Mouse (Mus musculus) thymus, adult 18-20 months (tissue): ENCODE measurements around the gene Tom1l2.

Experiments
- DNase-seq, 2 experiments: peaks; one replicate each; pipeline ENCODE4 v3.0.0; 2022; ENCODE audit warnings: mixed read lengths in 2 of 2

Tom1l2 gene

GRCm38 (mm10) chr11:60352559-60353411 lies at the start of gene Tom1l2, which contains the start of gene Drc3:
Gene Tom1l2, minus strand, starts transcription at chr11:60352905.
Gene Drc3, plus strand, starts transcription at chr11:60353329.
- peak; percentile 98 for DNase-seq

- DNase-seq, result no peak
Observed at GRCm38 (mm10) chr11:60397172-60397571, 44.5 kb upstream of the Tom1l2 start.

GRCm38 (mm10) chr11:60396546-60396945 lies 43.8 kb upstream of the Tom1l2 start:
- no peak for DNase-seq

GRCm38 (mm10) chr11:60391346-60391745 lies 38.6 kb upstream of the Tom1l2 start:
- DNase-seq, result no peak

GRCm38 (mm10) chr11:60387944-60388343 lies 35.2 kb upstream of the Tom1l2 start:
- no peak for DNase-seq

- no peak for DNase-seq
Observed at GRCm38 (mm10) chr11:60385946-60386345, 33.2 kb upstream of the Tom1l2 start.

GRCm38 (mm10) chr11:60384762-60385421 lies 32.2 kb upstream of the Tom1l2 start:
- DNase-seq, result no peak

GRCm38 (mm10) chr11:60383518-60383917 lies 30.8 kb upstream of the Tom1l2 start:
- DNase-seq, result no peak

GRCm38 (mm10) chr11:60374481-60374880 lies 21.8 kb upstream of the Tom1l2 start:
- DNase-seq, result no peak

- DNase-seq, result no peak
Observed at GRCm38 (mm10) chr11:60370431-60370830, 17.7 kb upstream of the Tom1l2 start.

GRCm38 (mm10) chr11:60369448-60369847 lies 16.7 kb upstream of the Tom1l2 start:
- DNase-seq, result no peak

GRCm38 (mm10) chr11:60368909-60369308 lies 16.2 kb upstream of the Tom1l2 start:
- no peak for DNase-seq

- DNase-seq, result no peak
Observed at GRCm38 (mm10) chr11:60367256-60367655, 14.6 kb upstream of the Tom1l2 start.

GRCm38 (mm10) chr11:60366239-60367019 lies 13.7 kb upstream of the Tom1l2 start:
- DNase-seq, result no peak

- DNase-seq, result no peak
Observed at GRCm38 (mm10) chr11:60360631-60361201, 8.0 kb upstream of the Tom1l2 start.

GRCm38 (mm10) chr11:60359936-60360335 lies 7.2 kb upstream of the Tom1l2 start:
- no peak for DNase-seq

- DNase-seq, result no peak
Observed at GRCm38 (mm10) chr11:60359138-60359537, 6.4 kb upstream of the Tom1l2 start.

- DNase-seq, result no peak
Observed at GRCm38 (mm10) chr11:60358548-60358947, 5.8 kb upstream of the Tom1l2 start.

- no peak for DNase-seq
Observed at GRCm38 (mm10) chr11:60357116-60357515, 4.4 kb upstream of the Tom1l2 start.

GRCm38 (mm10) chr11:60355952-60356351 lies 3.2 kb upstream of the Tom1l2 start:
- DNase-seq, result no peak

- no peak for DNase-seq
Observed at GRCm38 (mm10) chr11:60351925-60352371, 757 bp downstream of the Tom1l2 start.

GRCm38 (mm10) chr11:60351388-60351787 lies 1.3 kb downstream of the Tom1l2 start:
- DNase-seq, result no peak

- no peak for DNase-seq
Observed at GRCm38 (mm10) chr11:60346537-60346936, 6.2 kb downstream of the Tom1l2 start.
